Mouse (Mus musculus): ENCODE data around the gene Rere.

GRCm38 (mm10) chr4:150661886-150662285 lies 380.4 kb downstream of the Rere start:
- TF ChIP-seq CTCF (IDR thresholded peaks at IDR 0.05; ENCODE audit: borderline replicate concordance, extremely low read depth, insufficient read depth, insufficient read length) (no peak), POLR2A (IDR thresholded peaks at IDR 0.05; ENCODE audit: borderline replicate concordance, extremely low read depth, insufficient read depth, insufficient read length, poor library complexity, severe bottlenecking) (no peak)
